Mouse (Mus musculus) heart, adult 9 months (tissue): ENCODE data around the gene Hist1h3e.

ENCODE experiments used
- DNase-seq, 2 experiments: peaks; one replicate each; pipeline ENCODE4 v3.0.0; 2022; ENCODE audit warnings: low spot score in 2 of 2

Hist1h3e gene

GRCm38 (mm10) chr13:23538249-23538648 is 23.9 kb downstream of the Hist1h3e start:
- no peak for DNase-seq

- no peak for DNase-seq
These were observed 25.0 kb downstream of the Hist1h3e start for GRCm38 (mm10) chr13:23537006-23537710.

- DNase-seq = no peak
These were observed 25.9 kb downstream of the Hist1h3e start for GRCm38 (mm10) chr13:23536076-23536822.

GRCm38 (mm10) chr13:23535137-23536075 is 26.8 kb downstream of the Hist1h3e start, which contains the start of gene Hist1h3g:
Gene Hist1h3g, plus strand, starts transcription at chr13:23535422.
- DNase-seq = peak; percentile 84 to 90

GRCm38 (mm10) chr13:23534368-23535131 is 27.6 kb downstream of the Hist1h3e start:
- no peak for DNase-seq

GRCm38 (mm10) chr13:23533560-23534367 is 28.4 kb downstream of the Hist1h3e start, which contains the start of gene Hist1h2af:
Gene Hist1h2af, plus strand, starts transcription at chr13:23533906.
- peak in 1 of 2 experiments; percentile 64 for DNase-seq

- DNase-seq = no peak
These were observed 29.7 kb downstream of the Hist1h3e start for GRCm38 (mm10) chr13:23532262-23533075.

- DNase-seq = peak; percentile 97 to 98
These were observed 31.0 kb downstream of the Hist1h3e start, which contains the start of gene Hist1h4h for GRCm38 (mm10) chr13:23530901-23531875. Gene Hist1h4h, plus strand, starts transcription at chr13:23531050.

GRCm38 (mm10) chr13:23530181-23530900 is 31.8 kb downstream of the Hist1h3e start:
- peak; percentile 54 to 82 for DNase-seq

GRCm38 (mm10) chr13:23529480-23530165 is 32.5 kb downstream of the Hist1h3e start:
- no peak for DNase-seq

GRCm38 (mm10) chr13:23529005-23529404 is 33.2 kb downstream of the Hist1h3e start:
- no peak for DNase-seq

GRCm38 (mm10) chr13:23526312-23526711 is 35.9 kb downstream of the Hist1h3e start:
- DNase-seq = peak; percentile 80 to 92

GRCm38 (mm10) chr13:23525901-23526300 is 36.3 kb downstream of the Hist1h3e start:
- no peak for DNase-seq

GRCm38 (mm10) chr13:23524654-23525053 is 37.5 kb downstream of the Hist1h3e start:
- peak; percentile 39 for DNase-seq

GRCm38 (mm10) chr13:23523976-23524375 is 38.2 kb downstream of the Hist1h3e start:
- no peak for DNase-seq

GRCm38 (mm10) chr13:23521703-23522102 is 40.5 kb downstream of the Hist1h3e start:
- DNase-seq = peak; percentile 57 to 79

GRCm38 (mm10) chr13:23519416-23519815 is 42.8 kb downstream of the Hist1h3e start:
- DNase-seq = peak; percentile 58 to 84
